Mouse (Mus musculus) lung, embryonic 16.5 days (tissue): Measurements from ENCODE around the gene Pgam2. TPM values are rescaled to one million over a fixed set of nuclear protein-coding genes. Genes with fewer than 3 reads are reported as not detected.
A peak's percentile ranks its signal among the peaks of the same experiment; 100 is the strongest.

Experiments used
- ATAC-seq: fragments of 200-750 bp; cut with Nextera tagmentation; 2 replicates; pipeline ENCODE4 v1.8.0; 2017; ENCODE audit warnings: low read depth, mild to moderate bottlenecking, moderate library complexity
- H3K27ac ChIP-seq: fragments of 300-500 bp; sonication (generic); 2 replicates; pipeline ENCODE4 v1.5.1; 2014; ENCODE audit warnings: mild to moderate bottlenecking, control low read depth, low read length
- H3K27me3 ChIP-seq: fragments of 300-500 bp; sonication (generic); 2 replicates; pipeline ENCODE4 v1.6.1; 2014; ENCODE audit warnings: low read depth, low read length, mixed read lengths; ENCODE audit not compliant: control insufficient read depth, insufficient read depth
- H3K36me3 ChIP-seq: fragments of 300-500 bp; sonication (generic); 2 replicates; pipeline ENCODE4 v1.6.1; 2014; ENCODE audit warnings: low read length; ENCODE audit not compliant: control insufficient read depth, insufficient read depth
- H3K4me1 ChIP-seq: fragments of 300-500 bp; sonication (generic); replicated peaks from 2 replicates; pipeline ENCODE4 v1.6.1; 2014; ENCODE audit warnings: low read length, mixed read lengths; ENCODE audit not compliant: control insufficient read depth, insufficient read depth
- H3K4me2 ChIP-seq: fragments of 300-500 bp; sonication (generic); 2 replicates; pipeline ENCODE4 v1.6.1; 2014; ENCODE audit warnings: low read depth, low read length, control low read depth
- H3K4me3 ChIP-seq: fragments of 300-500 bp; sonication (generic); 2 replicates; pipeline ENCODE4 v1.5.1; 2014; ENCODE audit warnings: mild to moderate bottlenecking, low read length, control low read depth
- H3K9ac ChIP-seq: fragments of 300-500 bp; sonication (generic); 2 replicates; pipeline ENCODE4 v1.6.1; 2014; ENCODE audit warnings: low read length, control low read depth
- H3K9me3 ChIP-seq: fragments of 300-500 bp; sonication (generic); 2 replicates; pipeline ENCODE4 v1.6.1; 2016; ENCODE audit warnings: low read length; ENCODE audit not compliant: control insufficient read depth
- WGBS: fragments of 180-500 bp; shearing (Covaris S2); extraction: QIAGEN DNeasy Blood & Tissue Kit; methylation state at CpG from one replicate; pipeline ENCODE4 v1.1.7; 2014; 5-methylcytosine and 5-hydroxymethylcytosine counted together
- polyA plus RNA-seq: library from polyadenylated mRNA; unstranded; fragments of >200 nt; fragmentation: Nextera tagmentation; extraction: Ambion mirVana; gene quantifications from 2 replicates; pipeline ENCODE4 v1.2.1, GENCODE M21; 2015

Pgam2 gene
- polyA plus RNA-seq, 1 experiment from 2014 or later, result 46.8 TPM

GRCm38 (mm10) chr11:5788056-5789014, 15.2 kb downstream of the Pgam2 start, which contains the start of gene Dbnl:
Gene Dbnl (plus strand): TSS chr11:5788488.
- Histone ChIP-seq H3K36me3 (peaks cover 10% of the 10 kb centered on the region), H3K4me3 (peak within 1 kb of the TSS; percentile 76), H3K9me3 (no peaks in the 10 kb centered on the region), H3K4me2 (peak within 1 kb of the TSS; percentile 86), H3K27me3 (no peaks in the 10 kb centered on the region), H3K9ac (peak within 1 kb of the TSS; percentile 83), H3K4me1 (peaks cover 12% of the 10 kb centered on the region), H3K27ac (peak within 1 kb of the TSS; percentile 86)
- under 1% methylated on average over 70 of the region's 74 CpGs for WGBS
- peak; percentile 96 for ATAC-seq

- peak overlapping the region; percentile 76 for H3K4me3 ChIP-seq
- ATAC-seq, result no peak
- H3K9me3 ChIP-seq, result no peaks in the 10 kb centered on the region
- H3K27me3 ChIP-seq, result no peaks in the 10 kb centered on the region
- H3K36me3 ChIP-seq, result peaks cover 10% of the 10 kb centered on the region
- WGBS, result 34% methylated on average over 8 of the region's 8 CpGs
- H3K9ac ChIP-seq, result peak overlapping the region; percentile 83
- peak overlapping the region; percentile 86 for H3K27ac ChIP-seq
- peaks cover 12% of the 10 kb centered on the region for H3K4me1 ChIP-seq
- H3K4me2 ChIP-seq, result peak overlapping the region; percentile 86
Measured at GRCm38 (mm10) chr11:5787671-5788055, 15.9 kb downstream of the Pgam2 start.

- H3K4me1 ChIP-seq, result peaks cover 12% of the 10 kb centered on the region
- no peak for ATAC-seq
- H3K4me3 ChIP-seq, result no peak overlapping the region
- H3K4me2 ChIP-seq, result no peak overlapping the region
- no peaks in the 10 kb centered on the region for H3K9me3 ChIP-seq
- no peaks in the 10 kb centered on the region for H3K36me3 ChIP-seq
- no peak overlapping the region for H3K9ac ChIP-seq
- H3K27me3 ChIP-seq, result no peaks in the 10 kb centered on the region
- H3K27ac ChIP-seq, result no peak overlapping the region
Measured at GRCm38 (mm10) chr11:5785732-5786131, 17.8 kb downstream of the Pgam2 start.

GRCm38 (mm10) chr11:5782199-5782944, 21.2 kb downstream of the Pgam2 start:
- Histone ChIP-seq H3K27me3 (no peaks in the 10 kb centered on the region), H3K9ac (no peak overlapping the region), H3K27ac (no peak overlapping the region), H3K9me3 (no peaks in the 10 kb centered on the region), H3K4me3 (no peak overlapping the region), H3K36me3 (no peaks in the 10 kb centered on the region), H3K4me1 (peaks cover 6% of the 10 kb centered on the region), H3K4me2 (no peak overlapping the region)
- WGBS, result 56% methylated on average over 8 of the region's 8 CpGs
- ATAC-seq, result no peak

- H3K4me3 ChIP-seq, result no peak overlapping the region
- no peaks in the 10 kb centered on the region for H3K36me3 ChIP-seq
- H3K4me1 ChIP-seq, result no peaks in the 10 kb centered on the region
- no peak overlapping the region for H3K27ac ChIP-seq
- WGBS, result 87% methylated on average over 6 of the region's 6 CpGs
- no peak for ATAC-seq
- H3K4me2 ChIP-seq, result no peak overlapping the region
- H3K27me3 ChIP-seq, result no peaks in the 10 kb centered on the region
- H3K9me3 ChIP-seq, result no peaks in the 10 kb centered on the region
- H3K9ac ChIP-seq, result no peak overlapping the region
Measured at GRCm38 (mm10) chr11:5780035-5780499, 23.5 kb downstream of the Pgam2 start.

- 72% methylated on average over 2 of the region's 2 CpGs for WGBS
- H3K9ac ChIP-seq, result no peak overlapping the region
- no peak overlapping the region for H3K4me2 ChIP-seq
- no peaks in the 10 kb centered on the region for H3K9me3 ChIP-seq
- no peaks in the 10 kb centered on the region for H3K36me3 ChIP-seq
- no peak overlapping the region for H3K4me3 ChIP-seq
- no peaks in the 10 kb centered on the region for H3K4me1 ChIP-seq
- ATAC-seq, result no peak
- no peak overlapping the region for H3K27ac ChIP-seq
- no peaks in the 10 kb centered on the region for H3K27me3 ChIP-seq
Measured at GRCm38 (mm10) chr11:5778481-5778880, 25.1 kb downstream of the Pgam2 start.

- no peak overlapping the region for H3K9ac ChIP-seq
- H3K9me3 ChIP-seq, result no peaks in the 10 kb centered on the region
- no peak overlapping the region for H3K4me3 ChIP-seq
- WGBS, result 67% methylated on average over 6 of the region's 6 CpGs
- H3K4me2 ChIP-seq, result no peak overlapping the region
- ATAC-seq, result no peak
- H3K27me3 ChIP-seq, result no peaks in the 10 kb centered on the region
- 0 out of 2 replicates have a peak, but pooled peaks cover 3% of the 10 kb centered on the region for H3K36me3 ChIP-seq
- H3K27ac ChIP-seq, result no peak overlapping the region
- no peaks in the 10 kb centered on the region; the same call in 1 of the 2 replicates for H3K4me1 ChIP-seq
Measured at GRCm38 (mm10) chr11:5766019-5766418, 37.5 kb downstream of the Pgam2 start.

- WGBS, result 13% methylated on average over 6 of the region's 6 CpGs
- Histone ChIP-seq H3K9me3 (no peaks in the 10 kb centered on the region), H3K4me2 (peak overlapping the region; percentile 85), H3K4me3 (peak overlapping the region; percentile 87), H3K4me1 (peaks cover 3% of the 10 kb centered on the region), H3K27ac (peak overlapping the region; percentile 97), H3K27me3 (no peaks in the 10 kb centered on the region), H3K9ac (peak overlapping the region; percentile 94), H3K36me3 (0 out of 2 replicates have a peak, but pooled peaks cover 2% of the 10 kb centered on the region)
- ATAC-seq, result peak; percentile 25; the same call in 1 of the 2 replicates
Measured at GRCm38 (mm10) chr11:5762633-5762982, 40.9 kb downstream of the Pgam2 start.
